Mouse (Mus musculus) ZHBTc4 (cell line): ENCODE results near the gene Grin2c.
A peak's percentile ranks its signal among the peaks of the same experiment; 100 is the strongest.

ENCODE experiments used
- DNase-seq: peaks from one replicate; pipeline ENCODE4 v3.0.0-alpha.2; 2011; ENCODE audit warnings: low read depth, low spot score

Grin2c gene

GRCm38 (mm10) chr11:115231924-115232323 is 35.1 kb downstream of the Grin2c start:
- DNase-seq = no peak

- no peak for DNase-seq
Observed at GRCm38 (mm10) chr11:115231168-115231915, 35.7 kb downstream of the Grin2c start.

- DNase-seq = peak; percentile 92
Observed at GRCm38 (mm10) chr11:115229021-115229930, 37.8 kb downstream of the Grin2c start.

- no peak for DNase-seq
Observed at GRCm38 (mm10) chr11:115228430-115228829, 38.6 kb downstream of the Grin2c start.

GRCm38 (mm10) chr11:115227640-115228039 is 39.4 kb downstream of the Grin2c start:
- DNase-seq = no peak

- DNase-seq = peak; percentile 60
Observed at GRCm38 (mm10) chr11:115226811-115227491, 40.1 kb downstream of the Grin2c start.

- no peak for DNase-seq
Observed at GRCm38 (mm10) chr11:115225301-115225700, 41.7 kb downstream of the Grin2c start.

GRCm38 (mm10) chr11:115224889-115225288 is 42.2 kb downstream of the Grin2c start:
- peak; percentile 82 for DNase-seq

- no peak for DNase-seq
Observed at GRCm38 (mm10) chr11:115223877-115224276, 43.2 kb downstream of the Grin2c start.

GRCm38 (mm10) chr11:115223451-115223850 is 43.6 kb downstream of the Grin2c start:
- no peak for DNase-seq

- DNase-seq = no peak
Observed at GRCm38 (mm10) chr11:115222570-115222969, 44.5 kb downstream of the Grin2c start.

GRCm38 (mm10) chr11:115222077-115222476 is 45.0 kb downstream of the Grin2c start:
- no peak for DNase-seq

GRCm38 (mm10) chr11:115219685-115220084 is 47.4 kb downstream of the Grin2c start:
- DNase-seq = peak; percentile 29

- DNase-seq = peak; percentile 65
Observed at GRCm38 (mm10) chr11:115219263-115219662, 47.8 kb downstream of the Grin2c start.

GRCm38 (mm10) chr11:115217439-115218410 is 49.3 kb downstream of the Grin2c start:
- no peak for DNase-seq

- DNase-seq = peak; percentile 30
Observed at GRCm38 (mm10) chr11:115215123-115215522, 51.9 kb downstream of the Grin2c start.

- no peak for DNase-seq
Observed at GRCm38 (mm10) chr11:115212116-115212515, 54.9 kb downstream of the Grin2c start.

- DNase-seq = no peak
Observed at GRCm38 (mm10) chr11:115209958-115210357, 57.1 kb downstream of the Grin2c start.

GRCm38 (mm10) chr11:115208776-115209732 is 58.0 kb downstream of the Grin2c start:
- no peak for DNase-seq

- DNase-seq = no peak
Observed at GRCm38 (mm10) chr11:115208126-115208525, 58.9 kb downstream of the Grin2c start.
